Mouse (Mus musculus) ES-E14 (cell line): Measurements from ENCODE around the gene Iqschfp. TPM values are rescaled to one million over a fixed set of nuclear protein-coding genes. Genes with fewer than 3 reads are reported as not detected.

Experiments
- DNase-seq: peaks from one replicate; pipeline ENCODE4 v3.0.0-alpha.2; 2013; ENCODE audit warnings: low read depth, low spot score
- H3K27ac ChIP-seq: 2 replicates; pipeline ENCODE4 v1.5.1; 2012; ENCODE audit warnings: low read depth, mild to moderate bottlenecking, low read length, moderate library complexity, mixed read lengths; ENCODE audit not compliant: poor library complexity, insufficient read depth, severe bottlenecking
- H3K36me3 ChIP-seq: 2 replicates; pipeline ENCODE4 v1.6.1; 2012; ENCODE audit warnings: mild to moderate bottlenecking, low read length, moderate library complexity, mixed read lengths; ENCODE audit not compliant: control insufficient read depth, poor library complexity, insufficient read depth, severe bottlenecking
- H3K4me1 ChIP-seq, 2 experiments: fragments of 150-350 bp in 1 of 2; sonication (generic) in 1 of 2; 2 replicates each; pipeline ENCODE4 v1.6.1; 2012; ENCODE audit warnings: low read length in 2 of 2, mild to moderate bottlenecking in 1 of 2, mixed read lengths in 1 of 2; ENCODE audit not compliant: control insufficient read depth in 2 of 2, insufficient read depth in 2 of 2, poor library complexity in 1 of 2
- H3K4me3 ChIP-seq, 2 experiments: fragments of 150-350 bp in 1 of 2; sonication (generic) in 1 of 2; 2 replicates each; pipeline ENCODE4 v1.5.1; 2012; ENCODE audit warnings: low read length in 2 of 2, low read depth in 1 of 2, mild to moderate bottlenecking in 1 of 2, mixed read lengths in 1 of 2; ENCODE audit not compliant: insufficient read depth in 1 of 2, poor library complexity in 1 of 2, severe bottlenecking in 1 of 2
- H3K9ac ChIP-seq: 2 replicates; pipeline ENCODE4 v1.6.1; 2012; ENCODE audit warnings: low read depth, mild to moderate bottlenecking, low read length, mixed read lengths; ENCODE audit not compliant: poor library complexity, insufficient read depth, severe bottlenecking
- H3K9me3 ChIP-seq: fragments of 150-350 bp; sonication (generic); 2 replicates; pipeline ENCODE4 v1.6.1; 2012; ENCODE audit warnings: low read depth, mild to moderate bottlenecking, low read length; ENCODE audit not compliant: control insufficient read depth, insufficient read depth
- CHD2 ChIP-seq: IDR thresholded peaks from 2 replicates; pipeline ENCODE4 v1.6.1; 2014; ENCODE audit warnings: mild to moderate bottlenecking, low read depth, low read length, inconsistent platforms
- HCFC1 ChIP-seq: IDR thresholded peaks from 2 replicates; pipeline ENCODE4 v1.6.1; 2012; ENCODE audit warnings: low read length, inconsistent platforms, borderline replicate concordance; ENCODE audit not compliant: insufficient read depth
- MAFK ChIP-seq: IDR thresholded peaks from 2 replicates; pipeline ENCODE4 v1.6.1; 2014; ENCODE audit warnings: mild to moderate bottlenecking, low read depth, low read length, inconsistent platforms; ENCODE audit not compliant: insufficient read depth
- ZC3H11A ChIP-seq: IDR thresholded peaks from 2 replicates; pipeline ENCODE4 v1.6.1; 2012; ENCODE audit warnings: low read depth, mild to moderate bottlenecking, inconsistent platforms, low read length, borderline replicate concordance
- ZNF384 ChIP-seq: IDR thresholded peaks from 2 replicates; pipeline ENCODE4 v1.6.1; 2012; ENCODE audit warnings: low read depth, low read length, inconsistent platforms
- in situ Hi-C, 2 experiments: fragments of 600-800 bp; cut with MboI; formaldehyde crosslinking; loops; one replicate each; pipeline ENCODE4 v1.15.1; 2025; ENCODE audit warnings: low sequenced_read_pairs in 2 of 2, inconsistent platforms in 1 of 2; ENCODE audit not compliant: unreplicated experiment in 2 of 2
- total RNA-seq: library from RNA; depleted of rRNA; stranded (reverse); fragments of 300-350 nt; gene quantifications from 2 replicates; pipeline ENCODE4 v1.2.3, GENCODE M21; 2012

Gene Iqschfp
- total RNA-seq, 1 experiment: not detected

GRCm38 (mm10) chr3:68586646-68587064, 694.6 kb downstream of the Iqschfp start:
- Histone ChIP-seq H3K9ac (no peak overlapping the region), H3K4me3 (no peak overlapping the region), H3K9me3 (no peaks in the 10 kb centered on the region), H3K27ac (no peak overlapping the region), H3K4me1 (peaks cover 3 to 21% of the 10 kb centered on the region in 2 experiments; a peak in 3 of 4 replicates), H3K36me3 (no peaks in the 10 kb centered on the region; the same call in 1 of the 2 replicates)
- TF ChIP-seq MAFK: no peak
- TF ChIP-seq ZNF384: no peak
- TF ChIP-seq ZC3H11A: no peak
- no peak for TF ChIP-seq CHD2
- no peak for TF ChIP-seq HCFC1
- DNase-seq: no peak
- in situ Hi-C loops: no loop called here

GRCm38 (mm10) chr3:68587567-68588245, 695.7 kb downstream of the Iqschfp start:
- Histone ChIP-seq H3K9me3 (no peaks in the 10 kb centered on the region), H3K4me3 (no peak overlapping the region), H3K9ac (no peak overlapping the region), H3K36me3 (no peaks in the 10 kb centered on the region; the same call in 1 of the 2 replicates), H3K4me1 (peaks cover 3 to 15% of the 10 kb centered on the region in 2 experiments; a peak in 3 of 4 replicates), H3K27ac (no peak overlapping the region)
- in situ Hi-C loops: no loop called here
- TF ChIP-seq CHD2 (no peak), MAFK (no peak), HCFC1 (no peak), ZC3H11A (no peak), ZNF384 (no peak)
- DNase-seq: no peak

- Histone ChIP-seq H3K4me1 (peaks cover 3 to 7% of the 10 kb centered on the region in 2 experiments; a peak in 2 of 4 replicates), H3K9ac (no peak overlapping the region), H3K27ac (no peak overlapping the region), H3K4me3 (no peak overlapping the region), H3K9me3 (no peaks in the 10 kb centered on the region), H3K36me3 (no peaks in the 10 kb centered on the region; the same call in 1 of the 2 replicates)
- in situ Hi-C loops: no loop called here
- TF ChIP-seq MAFK (no peak), HCFC1 (no peak), ZC3H11A (no peak), CHD2 (no peak), ZNF384 (no peak)
- no peak for DNase-seq
Measured at GRCm38 (mm10) chr3:68589220-68589840, 697.3 kb downstream of the Iqschfp start.

- no peak for DNase-seq
- Histone ChIP-seq H3K4me3 (no peak overlapping the region), H3K9ac (no peak overlapping the region), H3K4me1 (peaks cover 0 to 5% of the 10 kb centered on the region in 2 experiments; a peak in 1 of 4 replicates), H3K27ac (no peak overlapping the region), H3K36me3 (no peaks in the 10 kb centered on the region; the same call in 1 of the 2 replicates), H3K9me3 (no peaks in the 10 kb centered on the region)
- TF ChIP-seq ZNF384: no peak
- TF ChIP-seq HCFC1: no peak
- no peak for TF ChIP-seq CHD2
- TF ChIP-seq ZC3H11A: no peak
- no peak for TF ChIP-seq MAFK
- in situ Hi-C loops: no loop called here
Measured at GRCm38 (mm10) chr3:68590436-68590835, 698.4 kb downstream of the Iqschfp start.
